Mouse (Mus musculus): ENCODE results near the gene Plekho2.

The Plekho2 gene

DNA sequence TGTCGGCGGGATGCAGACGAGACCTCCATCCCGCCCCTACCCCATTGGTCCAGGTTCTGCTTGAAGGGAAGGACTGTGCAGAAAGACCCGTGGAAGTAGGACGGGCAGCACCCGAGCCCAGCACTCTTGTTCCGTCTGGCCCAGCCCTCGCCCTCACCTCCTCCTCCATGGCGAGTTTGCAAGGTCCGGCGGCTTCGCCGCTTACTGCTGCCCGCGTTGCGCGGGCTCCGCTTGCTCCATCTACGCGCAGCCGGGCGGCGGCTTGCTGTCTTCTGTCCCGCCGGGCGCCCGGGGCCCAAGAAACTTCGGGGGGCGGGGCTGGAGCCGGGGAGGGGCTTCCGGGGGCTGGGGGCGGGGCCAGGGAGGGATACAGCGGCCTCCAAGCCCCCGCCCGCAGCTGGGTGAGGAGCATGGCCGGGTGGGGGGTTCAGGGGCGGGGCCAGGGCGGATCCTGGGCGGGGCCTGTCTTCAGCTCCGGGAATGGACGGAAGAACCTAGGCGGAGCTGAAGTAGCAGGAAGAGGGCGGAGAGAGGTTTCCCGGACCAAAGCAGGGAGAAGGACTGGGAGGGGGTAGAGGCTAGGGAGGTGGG is at the start of gene Plekho2:
Gene Plekho2 (minus strand): TSS at position 260 of the 591 bp plus-strand sequence.
- in situ Hi-C loops (cut with MboI, MseI), result loop anchor here (5.0 to 10.0 kb wide), 3 partner anchors 38 to 1835 kb away; partner anchors contain the start of gene Spg21

DNA sequence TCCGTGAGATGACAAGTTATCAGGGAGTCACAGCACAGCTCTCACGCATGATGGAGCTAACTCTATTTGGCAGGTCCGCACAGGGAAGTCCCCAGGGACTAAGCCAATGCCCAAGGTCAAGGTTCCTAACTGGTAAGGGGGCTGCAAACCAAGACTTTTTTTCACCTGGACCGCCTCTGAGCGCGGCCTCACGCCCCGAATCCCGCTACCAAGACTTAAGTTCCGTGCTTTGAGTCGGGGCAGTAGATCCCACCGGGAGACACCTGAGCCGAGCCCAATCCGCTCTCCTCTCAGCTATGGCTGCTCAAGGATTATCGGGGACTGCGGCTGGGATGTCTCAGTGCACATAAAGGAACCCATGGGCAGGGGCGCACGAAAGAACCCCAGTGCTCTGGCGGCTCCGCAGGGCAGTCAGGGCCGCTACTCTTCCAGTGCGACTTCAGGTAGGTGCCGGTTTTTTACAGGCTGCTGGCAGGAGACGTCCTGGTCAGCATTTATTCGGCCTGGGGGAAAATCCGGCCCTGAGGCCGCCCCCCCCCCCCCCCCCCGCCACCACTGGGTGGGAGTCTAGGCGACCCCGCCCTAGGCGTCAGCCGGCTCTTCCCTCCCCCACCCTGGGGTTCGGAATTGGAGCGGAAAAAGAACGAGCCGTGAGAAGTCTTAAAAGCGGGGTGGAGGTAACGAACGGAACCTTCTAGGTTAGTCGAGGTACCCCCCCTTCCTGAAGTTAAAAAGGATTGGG is 49.4 kb upstream of the Plekho2 start, which contains the start of gene Rbpms2:
Gene Rbpms2 (plus strand): TSS at position 624 of the 742 bp plus-strand sequence.
- in situ Hi-C loops (cut with MboI, MseI), result loop anchor here (25.0 kb wide), 1 partner anchor 758 kb away; no protein-coding TSS in a partner anchor

- in situ Hi-C loops (cut with MboI, MseI), result no loop called here
Observed at GRCm38 (mm10) chr9:65624266-65624665, 44.4 kb upstream of the Plekho2 start.

- in situ Hi-C loops (cut with MboI, MseI), result no loop called here
Observed at GRCm38 (mm10) chr9:65622826-65623225, 43.0 kb upstream of the Plekho2 start.

- in situ Hi-C loops (cut with MboI, MseI), result no loop called here
Observed at GRCm38 (mm10) chr9:65621666-65622065, 41.8 kb upstream of the Plekho2 start.

DNA sequence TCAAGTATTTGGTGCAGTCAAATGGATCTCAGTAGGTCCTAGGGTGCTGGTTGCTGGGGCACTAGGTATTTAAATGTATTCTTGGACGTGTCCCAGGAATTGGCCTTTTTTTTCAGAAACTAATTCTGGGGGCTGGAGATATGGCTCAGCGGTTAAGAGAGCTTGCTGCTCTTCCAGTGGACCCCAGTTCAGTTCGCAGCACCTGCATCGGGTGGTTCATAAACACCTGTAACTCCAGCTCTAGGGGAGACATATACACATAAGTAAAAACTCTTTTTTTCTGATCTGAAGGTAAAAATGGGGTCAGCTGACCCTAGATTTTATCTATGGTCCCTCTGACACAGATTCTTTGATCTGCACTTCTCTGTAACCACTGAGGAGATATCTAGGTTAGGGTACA is 41.4 kb upstream of the Plekho2 start:
- in situ Hi-C loops (cut with MboI, MseI), result no loop called here

DNA sequence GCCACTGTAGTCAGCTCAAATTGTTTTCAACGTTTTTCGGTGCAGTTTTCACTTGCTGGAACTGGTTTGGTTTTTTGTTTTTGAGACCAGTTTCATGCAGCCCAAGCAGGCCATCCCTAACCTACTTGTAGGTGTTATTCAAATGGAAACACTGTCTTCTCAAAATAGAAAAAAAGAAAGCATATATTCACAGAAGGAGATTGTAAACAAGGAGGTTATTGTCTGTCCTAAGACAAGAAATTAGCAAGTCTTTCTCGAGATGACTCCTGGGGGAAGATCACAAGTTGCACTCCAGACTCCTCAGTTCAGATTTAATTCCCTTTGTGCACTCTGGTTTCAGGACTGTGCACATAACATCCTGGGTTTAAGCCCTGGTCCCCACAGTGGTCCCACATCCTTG is 39.5 kb upstream of the Plekho2 start:
- in situ Hi-C loops (cut with MboI, MseI), result no loop called here

GRCm38 (mm10) chr9:65613098-65613497 is 33.3 kb upstream of the Plekho2 start:
- in situ Hi-C loops (cut with MboI, MseI), result no loop called here

GRCm38 (mm10) chr9:65611969-65612486 is 32.2 kb upstream of the Plekho2 start:
- in situ Hi-C loops (cut with MboI, MseI), result no loop called here

- in situ Hi-C loops (cut with MboI, MseI), result no loop called here
Observed at GRCm38 (mm10) chr9:65607120-65607519, 27.3 kb upstream of the Plekho2 start.

DNA sequence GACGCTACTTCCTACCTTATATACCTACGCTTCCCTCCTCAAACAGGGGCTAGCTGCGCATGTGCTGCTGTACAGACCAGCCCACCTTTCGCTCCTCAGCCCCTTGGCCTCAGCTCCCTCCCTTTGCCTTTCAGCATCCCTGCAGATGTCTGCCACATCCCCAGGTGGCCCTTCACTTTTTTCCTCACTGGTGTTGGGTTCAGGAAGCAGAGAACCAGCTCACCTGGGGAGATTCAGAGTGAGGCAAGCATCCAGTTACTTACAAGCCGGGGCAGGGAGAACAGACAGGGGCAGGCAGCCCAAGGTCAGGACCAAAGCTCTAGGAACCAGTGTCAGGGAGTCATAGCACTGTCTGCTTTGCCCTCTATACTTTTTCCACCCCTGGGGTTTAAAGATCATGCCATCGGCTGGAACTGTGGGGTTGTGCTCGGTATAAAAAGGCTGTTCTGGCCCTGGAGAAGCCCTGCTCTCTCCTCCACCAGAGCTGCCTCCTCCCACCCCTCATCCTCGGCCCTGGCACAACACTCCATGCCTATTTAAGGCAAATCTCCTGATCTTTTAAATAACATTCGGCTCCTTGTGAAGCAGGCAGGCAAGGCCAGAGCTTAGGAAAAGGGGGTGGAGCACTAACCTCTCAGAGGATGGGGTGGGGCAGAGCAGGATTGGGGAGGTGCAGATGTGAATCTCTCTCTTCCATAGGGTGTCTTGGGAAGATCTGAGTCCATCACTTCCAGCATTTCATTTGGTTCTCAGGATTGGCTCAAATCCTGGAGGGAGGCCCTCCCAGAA is 26.7 kb upstream of the Plekho2 start:
- in situ Hi-C loops (cut with MboI, MseI), result no loop called here

DNA sequence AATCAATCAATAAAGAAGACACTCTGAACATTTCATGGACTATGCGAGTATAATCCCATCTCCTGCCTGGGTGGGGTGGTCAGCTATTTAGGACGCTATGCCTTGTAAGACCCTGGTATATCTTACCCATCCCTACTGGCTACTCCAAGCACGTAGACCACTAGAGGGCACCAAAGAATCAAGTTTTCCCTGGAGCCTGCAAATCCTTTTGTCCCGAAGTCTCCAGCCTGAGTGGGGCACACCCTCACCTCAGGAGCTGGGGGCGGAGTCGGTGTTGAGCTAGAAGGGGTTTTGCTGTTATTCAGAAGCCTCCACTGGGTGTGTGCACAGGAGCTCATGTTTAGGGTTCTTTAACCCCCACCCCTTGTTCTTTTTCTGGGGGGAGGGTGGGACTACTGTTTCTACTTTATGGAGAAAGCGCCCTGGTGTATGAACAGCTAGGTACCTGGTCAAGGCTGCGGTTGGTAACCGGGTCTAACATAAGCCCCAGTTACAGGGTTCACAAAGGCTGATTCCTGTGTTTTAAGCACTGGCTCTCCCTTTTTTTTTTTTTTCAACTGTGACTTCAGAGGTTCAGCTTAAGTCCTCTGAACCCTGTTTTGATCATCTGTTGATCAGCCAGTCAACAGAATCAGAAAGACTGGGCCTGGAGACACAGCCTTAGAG is 25.8 kb upstream of the Plekho2 start:
- in situ Hi-C loops (cut with MboI, MseI), result no loop called here

DNA sequence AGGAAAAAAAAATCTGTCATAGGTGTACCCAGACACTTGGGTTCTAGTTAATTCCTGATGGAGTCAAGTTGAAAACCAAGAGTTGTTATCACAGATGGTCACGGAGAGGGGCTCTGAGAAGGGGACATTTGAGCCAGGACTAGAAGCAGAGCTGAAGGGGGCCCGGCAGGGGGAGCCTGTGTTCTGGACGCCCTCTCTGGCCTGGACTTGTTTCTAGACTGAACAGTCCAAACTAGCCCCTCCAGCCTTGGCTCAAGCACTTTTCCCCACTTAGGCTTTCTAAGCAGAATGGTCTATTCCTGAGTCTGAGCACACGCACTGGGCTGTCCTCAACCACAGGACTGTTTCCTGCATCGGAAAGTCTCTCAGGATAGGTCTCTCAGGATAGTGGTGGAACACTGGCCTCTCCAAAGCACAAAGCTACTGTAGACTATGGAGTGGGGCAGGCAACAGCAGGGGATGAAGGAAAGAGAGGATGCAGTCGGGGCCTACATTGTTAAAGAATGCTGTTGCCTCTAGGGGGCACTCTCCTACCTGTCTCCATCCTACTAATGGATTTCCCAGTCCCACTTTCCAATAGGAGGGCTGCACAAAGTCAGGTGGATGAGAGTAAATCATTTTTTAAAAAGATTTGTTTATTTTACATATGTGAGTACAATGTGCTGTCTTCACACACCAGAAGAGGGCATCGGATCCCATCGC is 23.7 kb upstream of the Plekho2 start:
- in situ Hi-C loops (cut with MboI, MseI), result loop anchor here (5.0 kb wide), 1 partner anchor 59 kb away; no protein-coding TSS in a partner anchor

- in situ Hi-C loops (cut with MboI, MseI), result loop anchor here (5.0 kb wide), 1 partner anchor 61 kb away; no protein-coding TSS in a partner anchor
Observed at GRCm38 (mm10) chr9:65600951-65601350, 21.1 kb upstream of the Plekho2 start.

DNA sequence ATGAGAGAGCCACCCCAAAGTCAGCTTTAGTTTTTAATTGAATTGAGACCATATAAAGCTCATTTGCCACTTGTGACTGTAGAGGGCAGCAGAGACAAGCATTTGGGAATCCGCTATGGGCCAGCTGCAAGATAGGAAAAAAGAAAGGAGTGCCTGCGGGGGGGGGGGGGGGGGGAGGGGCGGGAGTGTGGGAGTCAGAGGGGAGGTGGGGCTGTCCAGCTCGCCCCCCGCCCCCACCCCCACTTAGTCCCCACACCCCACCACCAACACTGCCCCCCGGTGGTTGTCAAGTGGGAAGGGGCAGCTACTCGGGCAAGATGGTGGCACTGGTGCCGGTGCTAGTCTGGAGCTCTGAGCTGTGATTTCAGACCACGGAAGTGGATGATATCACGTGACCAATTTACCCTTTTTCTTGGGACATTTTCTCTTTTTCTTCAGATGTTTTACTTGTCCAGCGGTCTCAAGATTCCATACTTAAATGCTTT is 19.0 kb upstream of the Plekho2 start:
- in situ Hi-C loops (cut with MboI, MseI), result no loop called here

GRCm38 (mm10) chr9:65593596-65593995 is 13.8 kb upstream of the Plekho2 start:
- in situ Hi-C loops (cut with MboI, MseI), result no loop called here

GRCm38 (mm10) chr9:65592721-65593120 is 12.9 kb upstream of the Plekho2 start:
- in situ Hi-C loops (cut with MboI, MseI), result no loop called here

DNA sequence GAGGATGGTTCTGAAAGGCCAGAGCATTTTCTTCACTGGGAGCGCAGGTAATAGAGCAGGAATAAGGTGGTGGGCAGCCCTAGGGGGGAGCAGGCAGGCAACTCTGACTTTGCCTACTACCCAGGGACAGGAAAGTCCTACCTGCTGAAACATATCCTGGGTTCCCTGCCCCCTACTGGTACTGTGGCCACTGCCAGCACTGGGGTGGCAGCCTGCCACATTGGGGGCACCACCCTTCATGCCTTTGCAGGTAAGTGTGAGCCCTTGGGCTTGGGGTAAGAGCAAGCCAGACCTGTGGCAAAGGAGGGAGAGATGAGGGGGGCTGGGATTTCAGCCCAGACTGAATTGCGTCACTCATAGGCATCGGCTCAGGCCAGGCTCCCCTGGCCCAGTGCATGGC is 9.3 kb upstream of the Plekho2 start:
- in situ Hi-C loops (cut with MboI, MseI), result loop anchor here (5.0 to 10.0 kb wide), 2 partner anchors 67 to 1844 kb away; partner anchors contain the start of gene Ankdd1a

DNA sequence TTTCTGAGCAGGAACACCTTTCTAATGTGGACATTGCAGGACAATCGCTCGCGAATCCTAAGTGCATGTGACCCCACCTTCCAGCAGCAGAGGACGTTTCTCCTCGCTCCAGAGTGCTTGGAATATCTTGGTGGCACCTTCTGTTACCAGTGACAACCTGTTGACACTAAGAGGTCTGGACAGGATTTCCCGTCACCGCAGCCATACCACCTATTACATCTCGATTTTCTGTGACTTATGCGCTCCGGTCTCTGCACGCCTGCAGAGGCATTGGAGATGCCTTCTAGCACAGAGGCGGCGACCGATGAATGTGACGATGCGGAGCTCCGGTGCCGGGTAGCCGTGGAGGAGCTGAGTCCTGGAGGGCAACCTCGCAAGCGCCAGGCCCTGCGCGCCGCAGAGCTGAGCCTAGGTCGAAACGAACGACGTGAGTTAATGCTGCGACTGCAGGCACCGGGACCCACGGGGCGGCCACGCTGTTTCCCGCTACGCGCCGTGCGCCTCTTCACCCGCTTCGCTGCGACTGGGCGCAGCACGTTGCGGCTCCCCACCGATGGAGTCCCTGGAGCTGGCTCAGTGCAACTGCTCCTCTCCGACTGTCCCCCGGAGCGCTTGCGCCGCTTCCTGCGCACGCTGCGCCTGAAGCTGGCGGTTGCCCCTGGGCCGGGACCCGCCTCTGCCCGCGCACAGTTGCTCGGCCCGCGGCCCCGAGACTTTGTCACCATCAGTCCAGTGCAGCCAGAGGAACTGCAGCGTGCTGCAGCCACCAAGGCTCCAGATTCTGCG is 7.9 kb upstream of the Plekho2 start:
- in situ Hi-C loops (cut with MboI, MseI), result loop anchor here (5.0 to 10.0 kb wide), 2 partner anchors 65 to 1843 kb away; partner anchors contain the start of gene Ankdd1a

DNA sequence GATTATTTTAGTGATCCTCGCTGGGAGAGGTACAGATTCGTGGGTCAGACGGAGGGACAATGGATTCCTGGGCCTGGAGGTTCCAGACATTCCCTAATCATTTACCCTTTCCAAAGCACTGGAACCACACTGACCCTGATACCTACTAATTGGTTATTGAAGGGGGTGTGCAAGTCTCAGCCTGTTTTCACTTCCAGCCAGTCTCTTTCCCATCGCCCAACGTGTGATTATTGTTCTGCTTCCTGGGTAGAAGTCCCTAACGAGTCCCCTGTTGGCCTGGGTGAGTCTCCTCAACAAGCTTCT is 7.4 kb upstream of the Plekho2 start:
- in situ Hi-C loops (cut with MboI, MseI), result loop anchor here (5.0 to 10.0 kb wide), 2 partner anchors 65 to 1842 kb away; partner anchors contain the start of gene Ankdd1a
